Mouse (Mus musculus) heart, adult 2 months (tissue): ENCODE measurements at regions not wholly inside any gene's neighbourhood (a gene's known extent, or its start where the extent isn't known, plus 50 kb on each side); places are given as distances from the start of the nearest gene placed in this dataset.

Experiments used
- CTCF ChIP-seq: fragments of 200-600 bp; IDR thresholded peaks from 2 replicates; pipeline ENCODE4 v1.8.1; 2022; ENCODE audit warnings: antibody characterized with exemption, mild to moderate bottlenecking, moderate library complexity
- EP300 ChIP-seq: fragments of 200-500 bp; IDR thresholded peaks from 2 replicates; pipeline ENCODE4 v1.6.1; 2011; ENCODE audit warnings: low read depth, low read length, control low read depth; ENCODE audit not compliant: insufficient read depth
- POLR2A ChIP-seq: fragments of 200-500 bp; IDR thresholded peaks from 2 replicates; pipeline ENCODE4 v1.6.1; 2011; ENCODE audit warnings: mild to moderate bottlenecking, low read depth, low read length, control low read depth; ENCODE audit not compliant: insufficient read depth

GRCm38 (mm10) chr3:60389032-60389431 is 83.6 kb upstream of the Mbnl1 start:
- no peak for TF ChIP-seq POLR2A
- TF ChIP-seq CTCF: no peak
- no peak for TF ChIP-seq EP300
